Comparison of ENCODE assay signal across 8 mouse cellular contexts in genomic region chr5:64230507-64231041, GRCm38 (mm10).
A peak's percentile ranks its signal among the peaks of the same experiment; 100 is the strongest.
DNase-seq lines count a peak whose midpoint lies in the region; ATAC-seq and TF ChIP-seq lines count a peak whose summit lies in the region.

No protein-coding gene starts in this region.

- ATAC-seq in embryonic facial prominence, embryonic 13.5 days (ENCODE audit: insufficient number of reproducible peaks, insufficient read depth, low FRiP score, low TSS enrichment, low read depth), result peak; percentile 48
- ATAC-seq in inflammation-experienced regulatory T-cells, adult 6 months, result peak; percentile 26

- TF ChIP-seq CTCF in left cerebral cortex, adult 2 months (IDR thresholded peaks at IDR 0.05), result no peak

- peak overlapping the region; percentile 64 for H3K4me3 ChIP-seq in left cerebral cortex, adult 2 months
- peak overlapping the region; percentile 64 for H3K4me3 ChIP-seq in embryonic facial prominence, embryonic 13.5 days

- H3K4me2 ChIP-seq in embryonic facial prominence, embryonic 13.5 days, result peak overlapping the region; percentile 68

- peaks cover 36% of the 10 kb centered on the region for H3K4me1 ChIP-seq in embryonic facial prominence, embryonic 13.5 days

- H3K9ac ChIP-seq in embryonic facial prominence, embryonic 13.5 days, result peak overlapping the region; percentile 73

- under 1% methylated on average over 33 of the region's 33 CpGs for WGBS in embryonic facial prominence, embryonic 13.5 days

- peak; percentile 19 to 24 for DNase-seq in left cerebral cortex, adult 2 months (ENCODE audit: extremely low spot score in 1 of 2, low spot score in 2 of 2)
- DNase-seq in left cerebral cortex, adult 8-10 months (ENCODE audit: low spot score in 2 of 2), result no peak
- DNase-seq in Muller cell, postnatal 12 days (ENCODE audit: inconsistent ontology term), result peak; percentile 58
- peak; percentile 37 for DNase-seq in lung, postnatal 10 days
- peak; percentile 56 for DNase-seq in thymus, postnatal 0 days (ENCODE audit: low spot score)
- no peak for DNase-seq in right cerebral cortex, postnatal 36 days (ENCODE audit: low spot score in 2 of 2)

- no peaks in the 10 kb centered on the region for H3K36me3 ChIP-seq in embryonic facial prominence, embryonic 13.5 days

- intact Hi-C loops in left cerebral cortex, adult 2 months (cut with DNase I), result no loop called here

- H3K27me3 ChIP-seq in embryonic facial prominence, embryonic 13.5 days, result no peaks in the 10 kb centered on the region

- H3K27ac ChIP-seq in left cerebral cortex, adult 2 months, result no peak overlapping the region
- H3K27ac ChIP-seq in embryonic facial prominence, embryonic 13.5 days, result peak overlapping the region; percentile 81

- no peaks in the 10 kb centered on the region for H3K9me3 ChIP-seq in embryonic facial prominence, embryonic 13.5 days

Comparison
In these comparisons a context has a peak if more than half of its experiments do, and no peak if none do; other contexts are left out.
1. DNase-seq: peak in left cerebral cortex, adult 2 months (2 of 2), Muller cell, postnatal 12 days (single experiment), lung, postnatal 10 days (single experiment) and thymus, postnatal 0 days (single experiment); none in left cerebral cortex, adult 8-10 months (0 of 2) and right cerebral cortex, postnatal 36 days (0 of 2).